Mouse (Mus musculus): ENCODE measurements around the gene Unc13a. TPM values are rescaled to one million over a fixed set of nuclear protein-coding genes. Genes with fewer than 3 reads are reported as not detected.

Gene Unc13a
- polyA plus RNA-seq, 1 experiment from 2014 or later, result 0.46 TPM

DNA sequence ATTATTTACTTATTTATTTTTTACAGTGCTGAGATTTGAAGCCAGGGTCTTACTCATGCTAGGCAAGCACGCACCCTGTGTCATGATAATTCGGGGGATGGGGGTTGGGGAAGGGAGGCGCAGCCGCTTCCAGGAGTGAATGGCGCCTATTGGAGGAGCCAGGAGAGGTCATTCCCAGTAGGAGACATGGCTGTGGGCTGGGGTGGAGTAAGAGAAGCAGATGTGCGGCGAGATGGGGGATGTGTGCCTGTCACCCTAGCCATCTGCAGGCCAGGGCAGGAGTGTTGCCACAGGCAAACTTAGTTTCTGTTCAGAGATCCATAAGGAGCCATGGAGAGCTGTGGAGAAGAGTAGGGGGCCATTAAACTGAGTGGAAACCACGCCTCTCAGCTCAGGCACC lies 16.1 kb upstream of the Unc13a start:
- no peak for TF ChIP-seq CTCF (IDR thresholded peaks at IDR 0.05; ENCODE audit: low read depth)
- Histone ChIP-seq H3K9me3 (ENCODE audit: low read depth, low read length) (no peaks in the 10 kb centered on the region), H3K4me2 (no peak overlapping the region), H3K9ac (no peak overlapping the region), H3K27ac (ENCODE audit: low read depth) (no peak overlapping the region), H3K27me3 (ENCODE audit: insufficient read depth, low read length) (peaks cover 100% of the 10 kb centered on the region), H3K36me3 (ENCODE audit: insufficient read depth) (no peaks in the 10 kb centered on the region), H3K4me3 (ENCODE audit: low read depth, low read length) (no peak overlapping the region), H3K4me1 (ENCODE audit: insufficient read depth) (peaks cover 6% of the 10 kb centered on the region; the same call in 1 of the 2 replicates)
- 10% methylated on average over 8 of the region's 8 CpGs for WGBS
- no peak for DNase-seq
- no peak for ATAC-seq (ENCODE audit: insufficient read depth)

DNA sequence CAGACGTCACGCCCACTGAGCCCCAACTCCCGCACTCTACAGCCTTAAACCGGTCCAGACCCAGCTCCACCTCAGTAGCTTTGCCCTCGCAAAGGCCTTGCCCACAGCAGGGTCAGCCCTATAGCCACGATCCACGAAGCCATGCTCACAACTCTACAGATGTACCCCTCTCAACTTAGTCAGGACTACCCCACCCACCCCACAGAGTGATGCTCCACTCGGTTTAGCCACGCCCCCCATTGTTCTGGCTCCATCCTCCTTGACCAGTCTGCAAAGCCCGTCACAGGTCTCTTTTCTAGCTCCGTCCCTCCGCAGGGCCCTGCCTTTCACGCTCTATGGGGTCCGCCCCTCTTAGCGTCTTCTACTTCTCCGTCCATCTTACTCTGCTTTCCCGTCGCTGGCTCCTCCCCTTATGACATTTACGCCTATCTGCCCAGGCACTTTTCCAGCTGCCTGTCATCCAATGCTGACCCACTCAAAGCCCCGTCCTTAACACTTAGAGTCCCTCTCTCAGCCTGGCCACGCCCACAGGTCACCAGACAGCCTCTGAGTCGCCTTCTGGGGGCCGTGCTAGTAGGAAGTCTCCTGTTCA lies 14.7 kb upstream of the Unc13a start:
- H3K4me1 ChIP-seq (ENCODE audit: insufficient read depth), result peaks cover 6% of the 10 kb centered on the region; the same call in 1 of the 2 replicates
- no peaks in the 10 kb centered on the region for H3K36me3 ChIP-seq (ENCODE audit: insufficient read depth)
- DNase-seq (peak; percentile 83), ATAC-seq (ENCODE audit: insufficient read depth) (peak; percentile 78)
- no peak overlapping the region for H3K27ac ChIP-seq (ENCODE audit: low read depth)
- no peak for TF ChIP-seq CTCF (IDR thresholded peaks at IDR 0.05; ENCODE audit: low read depth)
- peak overlapping the region; percentile 23 for H3K4me3 ChIP-seq (ENCODE audit: low read depth, low read length)
- no peaks in the 10 kb centered on the region for H3K9me3 ChIP-seq (ENCODE audit: low read depth, low read length)
- WGBS, result 2% methylated on average over 23 of the region's 23 CpGs
- H3K4me2 ChIP-seq, result peak overlapping the region; percentile 53
- H3K27me3 ChIP-seq (ENCODE audit: insufficient read depth, low read length), result peaks cover 100% of the 10 kb centered on the region
- H3K9ac ChIP-seq, result no peak overlapping the region

DNA sequence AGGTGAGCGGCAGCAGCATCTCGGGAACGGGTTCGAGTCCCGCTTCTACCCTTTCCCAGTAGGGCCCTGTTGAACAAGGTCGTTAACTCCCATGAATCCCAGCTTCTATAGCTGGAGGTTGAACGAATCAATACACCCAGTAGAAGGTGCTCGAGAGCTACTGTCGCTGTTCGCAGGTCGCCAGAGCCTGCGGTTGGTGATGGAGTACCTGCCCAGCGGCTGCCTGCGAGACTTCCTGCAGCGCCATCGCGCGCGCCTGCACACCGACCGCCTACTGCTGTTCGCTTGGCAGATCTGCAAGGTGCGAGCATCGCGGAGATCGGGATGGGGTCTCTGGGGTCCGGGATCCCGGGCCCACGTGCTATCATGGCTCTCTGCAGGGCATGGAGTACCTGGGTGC lies 14.0 kb upstream of the Unc13a start:
- ATAC-seq (ENCODE audit: insufficient read depth), result peak; percentile 5; the same call in 1 of the 2 replicates
- no peak overlapping the region for H3K27ac ChIP-seq (ENCODE audit: low read depth)
- no peak overlapping the region for H3K9ac ChIP-seq

DNA sequence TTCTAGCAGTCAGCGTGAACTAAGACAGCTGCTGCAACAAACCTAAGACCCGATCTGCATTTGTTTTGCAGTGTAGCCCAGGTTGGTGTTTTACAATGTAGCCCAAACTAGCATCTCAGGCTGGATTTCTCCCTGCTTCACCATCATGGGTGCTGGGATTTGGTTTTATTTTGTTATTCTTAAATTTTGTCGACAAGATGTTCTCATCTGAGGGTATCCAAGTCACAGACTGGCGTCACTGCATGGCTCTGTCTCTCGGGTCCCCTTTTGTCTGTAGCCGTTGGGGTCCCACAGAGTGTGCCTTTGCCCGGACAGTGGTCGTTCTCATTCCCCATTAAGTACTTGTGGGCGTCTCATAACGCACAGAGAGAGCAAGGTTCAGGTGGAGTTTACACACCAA lies 13.1 kb upstream of the Unc13a start:
- Histone ChIP-seq H3K4me2 (no peak overlapping the region), H3K4me1 (ENCODE audit: insufficient read depth) (peaks cover 6% of the 10 kb centered on the region; the same call in 1 of the 2 replicates)
- no peak for ATAC-seq (ENCODE audit: insufficient read depth)

More for the DNA sequence above, 14.0 kb upstream of the Unc13a start:
- peak; percentile 46 for TF ChIP-seq CTCF (IDR thresholded peaks at IDR 0.05; ENCODE audit: low read depth)
- Histone ChIP-seq H3K4me3 (ENCODE audit: low read depth, low read length) (peak overlapping the region; percentile 23; the same call in 1 of the 2 replicates), H3K9me3 (ENCODE audit: low read depth, low read length) (no peaks in the 10 kb centered on the region), H3K36me3 (ENCODE audit: insufficient read depth) (no peaks in the 10 kb centered on the region), H3K27me3 (ENCODE audit: insufficient read depth, low read length) (peaks cover 100% of the 10 kb centered on the region), H3K4me2 (peak overlapping the region; percentile 53), H3K4me1 (ENCODE audit: insufficient read depth) (peaks cover 6% of the 10 kb centered on the region; the same call in 1 of the 2 replicates)
- peak; percentile 41 for DNase-seq
- 5% methylated on average over 29 of the region's 29 CpGs for WGBS

DNA sequence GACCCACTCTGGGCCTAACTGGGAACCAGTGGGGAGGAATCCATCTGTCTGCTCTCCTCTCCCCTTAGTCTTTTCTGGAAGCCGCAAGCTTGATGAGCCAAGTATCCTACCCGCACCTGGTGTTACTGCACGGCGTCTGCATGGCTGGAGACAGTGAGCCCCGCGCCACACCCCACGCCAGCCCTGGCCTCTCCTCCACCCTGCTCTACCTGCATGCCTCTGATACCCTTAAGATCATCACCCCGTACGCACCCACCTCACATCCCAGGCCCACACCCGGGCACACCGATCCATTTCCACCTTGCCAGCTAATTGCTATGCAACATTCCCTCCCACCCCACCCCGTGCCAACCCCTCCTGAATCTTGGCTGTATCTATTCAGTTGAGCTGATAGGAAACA lies 11.3 kb upstream of the Unc13a start:
- peaks cover 6% of the 10 kb centered on the region; the same call in 1 of the 2 replicates for H3K4me1 ChIP-seq (ENCODE audit: insufficient read depth)
- H3K27me3 ChIP-seq (ENCODE audit: insufficient read depth, low read length), result peaks cover 100% of the 10 kb centered on the region
- no peak overlapping the region for H3K27ac ChIP-seq (ENCODE audit: low read depth)
- no peaks in the 10 kb centered on the region for H3K9me3 ChIP-seq (ENCODE audit: low read depth, low read length)
- no peak overlapping the region for H3K4me3 ChIP-seq (ENCODE audit: low read depth, low read length)
- 68% methylated on average over 12 of the region's 12 CpGs for WGBS
- no peaks in the 10 kb centered on the region for H3K36me3 ChIP-seq (ENCODE audit: insufficient read depth)
- ATAC-seq (ENCODE audit: insufficient read depth) (no peak), DNase-seq (no peak)
- no peak overlapping the region for H3K9ac ChIP-seq
- no peak for TF ChIP-seq CTCF (IDR thresholded peaks at IDR 0.05; ENCODE audit: low read depth)
- no peak overlapping the region for H3K4me2 ChIP-seq

More for the DNA sequence above, 13.1 kb upstream of the Unc13a start:
- 27% methylated on average over 10 of the region's 10 CpGs for WGBS
- no peak overlapping the region for H3K4me3 ChIP-seq (ENCODE audit: low read depth, low read length)
- no peak for TF ChIP-seq CTCF (IDR thresholded peaks at IDR 0.05; ENCODE audit: low read depth)
- H3K27me3 ChIP-seq (ENCODE audit: insufficient read depth, low read length), result peaks cover 100% of the 10 kb centered on the region
- no peak overlapping the region for H3K9ac ChIP-seq
- H3K9me3 ChIP-seq (ENCODE audit: low read depth, low read length), result no peaks in the 10 kb centered on the region
- H3K36me3 ChIP-seq (ENCODE audit: insufficient read depth), result no peaks in the 10 kb centered on the region
- no peak for DNase-seq
- H3K27ac ChIP-seq (ENCODE audit: low read depth), result no peak overlapping the region

DNA sequence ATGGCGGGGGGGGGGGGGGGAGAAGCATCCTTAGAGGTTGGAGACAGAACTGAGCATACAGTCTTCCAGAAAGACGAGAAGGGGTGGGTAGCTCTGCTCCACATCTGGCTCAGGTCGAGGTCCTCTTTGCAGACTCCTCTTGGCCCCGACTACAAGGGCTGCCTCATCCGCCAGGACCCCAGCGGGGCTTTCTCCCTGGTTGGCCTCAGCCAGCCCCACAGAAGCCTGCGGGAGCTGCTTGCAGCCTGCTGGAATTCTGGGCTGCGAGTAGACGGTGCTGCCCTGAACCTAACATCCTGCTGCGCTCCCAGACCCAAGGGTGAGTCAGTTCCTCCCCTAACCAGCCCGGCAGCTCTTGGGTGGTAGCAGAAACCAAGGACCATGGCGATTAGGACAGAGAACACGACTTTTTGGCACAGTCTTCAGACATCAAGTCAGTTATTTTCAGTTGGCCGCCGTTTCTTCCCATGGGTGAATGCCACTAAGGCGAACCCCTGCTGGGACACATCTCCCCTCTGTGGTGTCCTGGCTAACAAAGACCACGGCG lies 9.9 kb upstream of the Unc13a start:
- Histone ChIP-seq H3K4me1 (ENCODE audit: insufficient read depth) (peaks cover 3% of the 10 kb centered on the region; the same call in 1 of the 2 replicates), H3K27ac (ENCODE audit: low read depth) (no peak overlapping the region), H3K9me3 (ENCODE audit: low read depth, low read length) (no peaks in the 10 kb centered on the region), H3K36me3 (ENCODE audit: insufficient read depth) (no peaks in the 10 kb centered on the region), H3K4me2 (no peak overlapping the region), H3K27me3 (ENCODE audit: insufficient read depth, low read length) (peaks cover 92% of the 10 kb centered on the region), H3K9ac (no peak overlapping the region), H3K4me3 (ENCODE audit: low read depth, low read length) (no peak overlapping the region)
- ATAC-seq (ENCODE audit: insufficient read depth), result no peak
- WGBS, result 12% methylated on average over 18 of the region's 18 CpGs
- DNase-seq, result no peak
- TF ChIP-seq CTCF (IDR thresholded peaks at IDR 0.05; ENCODE audit: low read depth), result no peak

DNA sequence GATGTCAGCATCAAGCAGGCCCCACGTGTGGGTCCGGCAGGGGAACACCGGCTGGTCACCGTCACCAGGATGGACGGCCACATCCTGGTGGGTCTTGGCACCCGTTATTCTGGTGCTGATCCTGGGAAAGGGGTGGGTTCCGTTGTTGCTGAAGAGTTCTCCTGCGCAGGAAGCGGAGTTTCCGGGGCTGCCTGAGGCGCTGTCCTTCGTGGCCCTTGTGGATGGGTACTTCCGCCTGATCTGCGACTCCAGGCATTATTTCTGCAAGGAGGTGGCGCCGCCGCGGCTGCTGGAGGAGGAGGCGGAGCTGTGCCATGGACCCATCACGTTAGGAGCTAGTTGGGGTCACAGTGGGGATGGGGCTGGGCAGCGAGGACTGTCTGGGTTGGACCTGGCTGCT lies 8.9 kb upstream of the Unc13a start:
- no peak overlapping the region for H3K9ac ChIP-seq
- 0 out of 2 replicates have a peak overlapping the region, but pooled peaks have one; percentile 12 for H3K4me3 ChIP-seq (ENCODE audit: low read depth, low read length)
- peak overlapping the region; percentile 31; the same call in 1 of the 2 replicates for H3K4me2 ChIP-seq
- H3K36me3 ChIP-seq (ENCODE audit: insufficient read depth), result no peaks in the 10 kb centered on the region
- no peak for ATAC-seq (ENCODE audit: insufficient read depth)
- H3K9me3 ChIP-seq (ENCODE audit: low read depth, low read length), result no peaks in the 10 kb centered on the region
- DNase-seq, result no peak
- no peak overlapping the region for H3K27ac ChIP-seq (ENCODE audit: low read depth)
- TF ChIP-seq CTCF (IDR thresholded peaks at IDR 0.05; ENCODE audit: low read depth), result no peak
- H3K27me3 ChIP-seq (ENCODE audit: insufficient read depth, low read length), result peaks cover 82% of the 10 kb centered on the region
- WGBS, result 7% methylated on average over 21 of the region's 21 CpGs
- H3K4me1 ChIP-seq (ENCODE audit: insufficient read depth), result no peaks in the 10 kb centered on the region
